Mouse (Mus musculus): ENCODE results near the gene Cnnm2. TPM values are rescaled to one million over a fixed set of nuclear protein-coding genes. Genes with fewer than 3 reads are reported as not detected.

Gene Cnnm2
- total RNA-seq, 1 experiment, result 43.2 TPM

GRCm38 (mm10) chr19:46899871-46900270, 138.5 kb downstream of the Cnnm2 start:
- TF ChIP-seq ZNF384 (IDR thresholded peaks at IDR 0.05; ENCODE audit: low read depth, low read length) (no peak), ZC3H11A (IDR thresholded peaks at IDR 0.05; ENCODE audit: borderline replicate concordance, low read depth, low read length) (no peak), MAFK (IDR thresholded peaks at IDR 0.05; ENCODE audit: insufficient read depth, low read depth, low read length) (no peak), CHD2 (IDR thresholded peaks at IDR 0.05; ENCODE audit: low read depth, low read length) (no peak)
- H3K9ac ChIP-seq (ENCODE audit: insufficient read depth, low read depth, low read length, poor library complexity, severe bottlenecking), result no peak overlapping the region
- no peaks in the 10 kb centered on the region for H3K9me3 ChIP-seq (ENCODE audit: control insufficient read depth, insufficient read depth, low read depth, low read length)
- in situ Hi-C loops (cut with MboI; ENCODE audit: low sequenced_read_pairs in 2 of 2, unreplicated experiment in 2 of 2), result no loop called here
- no peak for DNase-seq (ENCODE audit: low read depth, low spot score)
- no peaks in the 10 kb centered on the region for H3K4me1 ChIP-seq (ENCODE audit: control insufficient read depth in 2 of 2, insufficient read depth in 2 of 2, low read length in 2 of 2, poor library complexity in 1 of 2)
- no peak overlapping the region for H3K27ac ChIP-seq (ENCODE audit: insufficient read depth, low read depth, low read length, poor library complexity, severe bottlenecking)
- no peak overlapping the region for H3K4me3 ChIP-seq (ENCODE audit: insufficient read depth in 1 of 2, low read depth in 1 of 2, low read length in 2 of 2, poor library complexity in 1 of 2, severe bottlenecking in 1 of 2)
- H3K36me3 ChIP-seq (ENCODE audit: control insufficient read depth, insufficient read depth, low read length, poor library complexity, severe bottlenecking), result peaks cover 10% of the 10 kb centered on the region

GRCm38 (mm10) chr19:46900786-46901185, 139.4 kb downstream of the Cnnm2 start:
- DNase-seq (ENCODE audit: low read depth, low spot score), result no peak
- in situ Hi-C loops (cut with MboI; ENCODE audit: low sequenced_read_pairs in 2 of 2, unreplicated experiment in 2 of 2), result no loop called here
- no peaks in the 10 kb centered on the region for H3K9me3 ChIP-seq (ENCODE audit: control insufficient read depth, insufficient read depth, low read depth, low read length)
- no peaks in the 10 kb centered on the region for H3K4me1 ChIP-seq (ENCODE audit: control insufficient read depth in 2 of 2, insufficient read depth in 2 of 2, low read length in 2 of 2, poor library complexity in 1 of 2)
- peaks cover 10% of the 10 kb centered on the region for H3K36me3 ChIP-seq (ENCODE audit: control insufficient read depth, insufficient read depth, low read length, poor library complexity, severe bottlenecking)
- no peak for TF ChIP-seq CHD2 (IDR thresholded peaks at IDR 0.05; ENCODE audit: low read depth, low read length)
- TF ChIP-seq MAFK (IDR thresholded peaks at IDR 0.05; ENCODE audit: insufficient read depth, low read depth, low read length), result no peak
- TF ChIP-seq ZNF384 (IDR thresholded peaks at IDR 0.05; ENCODE audit: low read depth, low read length), result no peak
- no peak for TF ChIP-seq HCFC1 (IDR thresholded peaks at IDR 0.05; ENCODE audit: borderline replicate concordance, insufficient read depth, low read length)
- no peak for TF ChIP-seq ZC3H11A (IDR thresholded peaks at IDR 0.05; ENCODE audit: borderline replicate concordance, low read depth, low read length)
- H3K27ac ChIP-seq (ENCODE audit: insufficient read depth, low read depth, low read length, poor library complexity, severe bottlenecking), result no peak overlapping the region
- H3K9ac ChIP-seq (ENCODE audit: insufficient read depth, low read depth, low read length, poor library complexity, severe bottlenecking), result no peak overlapping the region
- no peak overlapping the region for H3K4me3 ChIP-seq (ENCODE audit: insufficient read depth in 1 of 2, low read depth in 1 of 2, low read length in 2 of 2, poor library complexity in 1 of 2, severe bottlenecking in 1 of 2)

GRCm38 (mm10) chr19:46901323-46901722, 139.9 kb downstream of the Cnnm2 start:
- Histone ChIP-seq H3K27ac (ENCODE audit: insufficient read depth, low read depth, low read length, poor library complexity, severe bottlenecking) (no peak overlapping the region), H3K9ac (ENCODE audit: insufficient read depth, low read depth, low read length, poor library complexity, severe bottlenecking) (no peak overlapping the region), H3K9me3 (ENCODE audit: control insufficient read depth, insufficient read depth, low read depth, low read length) (no peaks in the 10 kb centered on the region), H3K4me1 (ENCODE audit: control insufficient read depth in 2 of 2, insufficient read depth in 2 of 2, low read length in 2 of 2, poor library complexity in 1 of 2) (no peaks in the 10 kb centered on the region), H3K4me3 (ENCODE audit: insufficient read depth in 1 of 2, low read depth in 1 of 2, low read length in 2 of 2, poor library complexity in 1 of 2, severe bottlenecking in 1 of 2) (no peak overlapping the region), H3K36me3 (ENCODE audit: control insufficient read depth, insufficient read depth, low read length, poor library complexity, severe bottlenecking) (peaks cover 10% of the 10 kb centered on the region)
- TF ChIP-seq MAFK (IDR thresholded peaks at IDR 0.05; ENCODE audit: insufficient read depth, low read depth, low read length) (no peak), ZNF384 (IDR thresholded peaks at IDR 0.05; ENCODE audit: low read depth, low read length) (no peak), CHD2 (IDR thresholded peaks at IDR 0.05; ENCODE audit: low read depth, low read length) (no peak)
- no peak for DNase-seq (ENCODE audit: low read depth, low spot score)
- in situ Hi-C loops (cut with MboI; ENCODE audit: low sequenced_read_pairs in 2 of 2, unreplicated experiment in 2 of 2), result no loop called here

GRCm38 (mm10) chr19:46903379-46903778, 142.0 kb downstream of the Cnnm2 start:
- H3K4me3 ChIP-seq (ENCODE audit: insufficient read depth in 1 of 2, low read depth in 1 of 2, low read length in 2 of 2, poor library complexity in 1 of 2, severe bottlenecking in 1 of 2), result no peak overlapping the region
- H3K27ac ChIP-seq (ENCODE audit: insufficient read depth, low read depth, low read length, poor library complexity, severe bottlenecking), result no peak overlapping the region
- in situ Hi-C loops (cut with MboI; ENCODE audit: low sequenced_read_pairs in 2 of 2, unreplicated experiment in 2 of 2), result no loop called here
- H3K4me1 ChIP-seq (ENCODE audit: control insufficient read depth in 2 of 2, insufficient read depth in 2 of 2, low read length in 2 of 2, poor library complexity in 1 of 2), result no peaks in the 10 kb centered on the region
- H3K9me3 ChIP-seq (ENCODE audit: control insufficient read depth, insufficient read depth, low read depth, low read length), result no peaks in the 10 kb centered on the region
- peaks cover 2% of the 10 kb centered on the region; the same call in 1 of the 2 replicates for H3K36me3 ChIP-seq (ENCODE audit: control insufficient read depth, insufficient read depth, low read length, poor library complexity, severe bottlenecking)
- H3K9ac ChIP-seq (ENCODE audit: insufficient read depth, low read depth, low read length, poor library complexity, severe bottlenecking), result no peak overlapping the region
- no peak for DNase-seq (ENCODE audit: low read depth, low spot score)
- TF ChIP-seq ZNF384 (IDR thresholded peaks at IDR 0.05; ENCODE audit: low read depth, low read length) (no peak), ZC3H11A (IDR thresholded peaks at IDR 0.05; ENCODE audit: borderline replicate concordance, low read depth, low read length) (no peak), CHD2 (IDR thresholded peaks at IDR 0.05; ENCODE audit: low read depth, low read length) (no peak), HCFC1 (IDR thresholded peaks at IDR 0.05; ENCODE audit: borderline replicate concordance, insufficient read depth, low read length) (no peak), MAFK (IDR thresholded peaks at IDR 0.05; ENCODE audit: insufficient read depth, low read depth, low read length) (no peak)

- TF ChIP-seq MAFK (IDR thresholded peaks at IDR 0.05; ENCODE audit: insufficient read depth, low read depth, low read length) (no peak), ZNF384 (IDR thresholded peaks at IDR 0.05; ENCODE audit: low read depth, low read length) (no peak), ZC3H11A (IDR thresholded peaks at IDR 0.05; ENCODE audit: borderline replicate concordance, low read depth, low read length) (no peak), CHD2 (IDR thresholded peaks at IDR 0.05; ENCODE audit: low read depth, low read length) (no peak), HCFC1 (IDR thresholded peaks at IDR 0.05; ENCODE audit: borderline replicate concordance, insufficient read depth, low read length) (no peak)
- no peak overlapping the region for H3K9ac ChIP-seq (ENCODE audit: insufficient read depth, low read depth, low read length, poor library complexity, severe bottlenecking)
- 0 out of 4 replicates have a peak, but pooled peaks cover 0 to 2% of the 10 kb centered on the region in 2 experiments for H3K4me1 ChIP-seq (ENCODE audit: control insufficient read depth in 2 of 2, insufficient read depth in 2 of 2, low read length in 2 of 2, poor library complexity in 1 of 2)
- no peak overlapping the region for H3K4me3 ChIP-seq (ENCODE audit: insufficient read depth in 1 of 2, low read depth in 1 of 2, low read length in 2 of 2, poor library complexity in 1 of 2, severe bottlenecking in 1 of 2)
- no peak for DNase-seq (ENCODE audit: low read depth, low spot score)
- H3K36me3 ChIP-seq (ENCODE audit: control insufficient read depth, insufficient read depth, low read length, poor library complexity, severe bottlenecking), result peaks cover 1% of the 10 kb centered on the region; the same call in 1 of the 2 replicates
- no peaks in the 10 kb centered on the region for H3K9me3 ChIP-seq (ENCODE audit: control insufficient read depth, insufficient read depth, low read depth, low read length)
- no peak overlapping the region for H3K27ac ChIP-seq (ENCODE audit: insufficient read depth, low read depth, low read length, poor library complexity, severe bottlenecking)
- in situ Hi-C loops (cut with MboI; ENCODE audit: low sequenced_read_pairs in 2 of 2, unreplicated experiment in 2 of 2), result no loop called here
These were observed 143.5 kb downstream of the Cnnm2 start for GRCm38 (mm10) chr19:46904907-46905306.

All from ES-E14 (cell line).